Mouse (Mus musculus) activated CD4-positive, CD25-positive, alpha-beta regulatory T cell, adult 4 months (primary cell): ENCODE data around the gene Map3k20. TPM values are rescaled to one million over a fixed set of nuclear protein-coding genes. Genes with fewer than 3 reads are reported as not detected.

Source experiments
- ATAC-seq: one replicate; pipeline ENCODE4 v1.8.0; 2017
- polyA plus RNA-seq, 2 experiments: library from polyadenylated mRNA; unstranded; fragments of 100-300 nt; shearing (Covaris generic); gene quantifications; one replicate each; pipeline ENCODE4 v1.2.1; 2017

The Map3k20 gene
- polyA plus RNA-seq, 2 experiments from 2014 or later = 0.42 to 0.55 TPM

GRCm38 (mm10) chr2:72281971-72282370, 3.5 kb upstream of the Map3k20 start:
- ATAC-seq = peak; percentile 70

GRCm38 (mm10) chr2:72282733-72283132, 2.7 kb upstream of the Map3k20 start:
- ATAC-seq = no peak

DNA sequence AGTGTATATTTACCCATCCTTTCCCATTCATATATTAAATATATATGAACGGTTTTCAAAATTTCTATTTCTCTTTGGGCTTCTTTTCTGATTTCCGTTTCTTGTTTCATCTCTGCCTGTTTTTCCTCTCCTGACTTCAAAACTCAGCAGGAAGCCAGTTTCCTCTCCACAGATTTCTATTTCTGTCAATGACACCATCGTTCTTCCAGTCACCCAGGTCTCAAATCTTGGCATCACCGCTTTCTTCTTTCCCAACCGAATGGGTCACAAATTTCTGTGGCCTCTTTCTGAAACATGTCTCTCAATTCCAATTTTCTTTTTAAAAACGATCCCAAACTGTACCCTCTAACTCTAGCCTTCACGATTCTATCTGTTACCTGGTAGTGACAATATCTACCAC, 748 bp upstream of the Map3k20 start:
- no peak for ATAC-seq

- no peak for ATAC-seq
These were observed 638 bp downstream of the Map3k20 start for GRCm38 (mm10) chr2:72285888-72286661.

DNA sequence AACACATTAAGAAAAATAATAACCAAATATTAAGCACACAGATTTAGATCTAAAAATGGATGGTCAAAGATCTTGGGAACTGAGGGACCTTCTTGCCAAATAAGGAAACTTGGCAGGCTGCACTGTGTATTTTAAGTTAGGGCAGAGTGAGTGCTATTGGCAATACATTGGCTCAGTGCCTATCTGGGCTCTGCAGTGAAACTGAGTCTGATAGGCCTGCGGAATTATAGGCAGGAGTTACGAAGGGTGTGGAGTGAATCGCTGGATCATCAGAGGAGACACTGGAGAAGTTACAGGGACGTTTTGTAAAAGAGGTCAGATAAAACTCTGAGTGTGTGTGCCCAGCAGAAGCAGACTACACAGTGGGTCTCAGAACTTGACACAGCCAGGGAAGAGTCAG, 1.7 kb downstream of the Map3k20 start:
- ATAC-seq = no peak

GRCm38 (mm10) chr2:72288932-72289534, 3.6 kb downstream of the Map3k20 start:
- ATAC-seq = no peak

DNA sequence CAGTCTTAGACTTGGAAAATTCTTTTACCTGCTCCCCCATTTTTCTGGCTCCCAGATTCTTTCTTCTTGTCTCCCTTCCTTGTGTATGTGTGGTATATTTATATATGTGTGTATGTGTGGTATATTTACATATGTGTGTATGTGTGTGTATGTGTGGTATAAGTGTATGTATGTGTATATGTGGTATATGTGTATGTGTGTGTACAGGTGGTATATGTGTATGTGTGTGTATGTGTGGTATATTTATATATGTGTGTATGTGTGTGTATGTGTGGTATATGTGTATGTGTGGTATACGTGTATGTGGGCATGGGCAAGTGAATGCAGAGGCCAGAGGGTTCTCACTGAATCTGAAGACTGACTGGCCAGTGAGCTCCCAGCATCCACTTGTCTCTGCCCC, 5.7 kb downstream of the Map3k20 start:
- ATAC-seq = no peak

DNA sequence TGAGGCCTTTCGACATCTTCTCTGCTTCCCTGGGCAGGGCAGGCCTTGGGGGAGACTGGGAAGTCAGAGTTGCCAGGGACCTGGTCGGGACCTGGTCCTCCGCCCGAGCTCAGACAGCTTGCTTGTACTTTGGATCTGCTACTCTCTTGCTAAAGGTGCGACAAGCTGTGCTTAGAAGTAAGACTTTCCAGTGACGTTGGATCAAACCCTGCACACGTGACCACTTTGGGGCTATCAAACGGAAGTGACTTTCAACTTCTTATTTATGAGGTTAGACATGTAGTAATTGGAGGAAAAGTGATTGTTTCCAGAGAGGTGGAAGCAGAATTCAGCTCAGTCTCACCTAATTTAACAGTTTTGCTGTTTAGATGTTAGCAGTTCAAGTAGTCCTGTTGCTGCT, 7.1 kb downstream of the Map3k20 start:
- no peak for ATAC-seq

GRCm38 (mm10) chr2:72294994-72295393, 9.6 kb downstream of the Map3k20 start:
- ATAC-seq = no peak

- no peak for ATAC-seq
These were observed 11.7 kb downstream of the Map3k20 start for GRCm38 (mm10) chr2:72296984-72297715.

DNA sequence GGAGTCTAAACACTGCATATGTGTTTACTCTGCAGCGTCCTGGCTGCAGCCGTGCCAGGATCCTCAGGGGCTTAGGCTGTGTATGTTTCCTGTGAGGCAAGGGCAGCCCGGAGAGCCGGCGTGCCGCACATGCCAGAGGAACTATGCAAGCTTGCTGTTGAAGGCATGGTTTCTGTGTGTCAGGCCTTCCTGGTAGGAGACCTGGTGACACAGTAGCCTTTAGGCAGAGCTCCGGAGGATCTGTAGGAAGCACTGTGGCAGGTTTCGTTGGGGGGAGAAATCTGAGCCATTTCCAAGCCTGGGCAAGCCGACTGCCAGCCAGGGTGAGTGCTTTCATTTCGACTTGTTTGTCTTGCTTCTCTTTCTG, 12.3 kb downstream of the Map3k20 start:
- no peak for ATAC-seq

DNA sequence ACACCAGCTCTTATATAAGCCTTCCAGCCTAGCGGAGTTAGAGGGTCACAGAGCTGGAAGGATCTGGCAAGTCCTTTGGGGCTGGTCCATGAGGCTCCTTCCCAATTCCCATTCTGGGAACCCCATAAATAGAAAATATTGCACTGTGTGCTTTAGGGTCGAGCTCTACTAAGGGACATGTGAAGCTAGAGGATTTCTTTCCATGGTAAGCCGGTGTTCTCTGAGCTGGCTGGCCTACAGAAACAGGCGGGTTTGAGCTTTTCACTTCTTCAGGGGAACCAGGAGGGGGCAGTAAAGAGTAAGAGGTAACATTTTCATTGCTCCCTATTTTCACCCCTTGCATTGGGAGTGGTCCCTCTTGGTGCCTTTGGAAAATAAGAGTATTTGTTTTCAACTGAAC, 13.0 kb downstream of the Map3k20 start:
- no peak for ATAC-seq

DNA sequence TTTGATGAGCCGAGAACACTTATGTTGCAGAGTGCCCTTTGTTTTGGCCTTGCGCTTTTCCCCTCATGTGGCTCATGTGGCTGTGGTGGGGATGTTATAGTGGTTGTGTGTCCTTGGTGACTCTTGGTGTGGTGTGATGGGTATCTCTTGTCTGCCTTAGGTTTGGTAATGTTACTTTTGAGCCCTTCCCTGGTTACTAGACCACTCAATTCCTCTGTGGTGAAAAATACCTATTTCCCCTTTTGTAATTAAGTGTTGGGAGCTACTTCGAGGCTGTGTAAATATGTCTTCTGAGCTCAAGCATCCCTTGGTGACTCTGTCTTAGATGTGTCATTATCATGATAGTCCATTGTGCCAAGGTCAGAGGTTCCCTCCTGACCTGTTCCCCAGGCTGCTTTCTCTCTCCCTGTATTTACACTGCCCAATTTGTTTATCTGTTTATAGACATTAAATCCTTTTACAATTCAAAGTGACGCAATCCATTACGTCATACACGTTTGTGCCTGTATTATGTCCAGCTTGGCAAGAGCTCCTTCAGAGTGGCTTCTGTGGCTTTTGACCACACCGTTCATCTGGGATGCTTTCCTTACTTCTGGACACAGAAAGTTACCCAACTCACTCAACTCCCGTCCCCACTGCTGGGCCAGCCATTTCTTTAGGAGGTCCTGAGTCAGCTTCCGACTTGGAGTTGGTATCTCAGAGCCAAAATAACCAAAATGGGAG, 15.9 kb downstream of the Map3k20 start:
- ATAC-seq = no peak

DNA sequence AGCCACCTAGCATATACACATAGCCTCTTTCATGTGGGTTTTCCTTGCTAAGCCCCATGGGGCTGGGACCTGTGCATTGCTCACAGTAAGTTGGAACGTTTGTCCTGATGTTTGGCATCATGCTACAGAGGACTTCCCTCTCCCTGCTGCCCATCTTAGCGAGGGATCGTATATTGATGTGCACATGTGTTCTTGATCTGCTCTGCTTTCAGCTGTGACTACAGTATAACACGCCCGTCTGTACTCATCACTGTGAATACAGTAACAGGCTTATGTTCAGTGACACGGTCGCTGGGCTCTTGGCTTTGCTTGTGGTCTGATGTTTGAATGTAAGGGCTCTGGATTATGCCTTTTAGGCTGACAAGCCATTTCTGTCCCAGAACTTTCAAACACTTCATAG, 20.3 kb downstream of the Map3k20 start:
- ATAC-seq = no peak

DNA sequence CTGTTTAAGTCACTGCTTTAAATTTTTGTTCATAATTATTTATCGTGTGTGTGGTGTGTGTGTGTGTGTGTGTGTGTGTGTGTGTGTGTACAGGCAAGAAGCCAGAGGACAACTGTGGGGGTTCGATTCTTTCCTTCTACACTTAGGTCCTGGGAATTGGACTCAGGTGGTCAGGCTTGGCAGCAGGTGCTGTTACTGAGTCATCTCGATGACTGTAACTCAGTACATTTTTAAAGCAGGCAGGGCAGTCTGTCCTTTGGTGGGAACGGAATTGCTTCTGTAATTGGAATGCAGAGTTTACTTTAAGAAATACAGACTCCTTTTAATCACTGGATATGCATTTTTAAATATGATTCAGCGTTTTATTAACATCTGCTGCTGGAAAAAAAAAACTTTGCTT, 22.9 kb downstream of the Map3k20 start:
- no peak for ATAC-seq

GRCm38 (mm10) chr2:72308981-72309380, 23.5 kb downstream of the Map3k20 start:
- ATAC-seq = no peak

DNA sequence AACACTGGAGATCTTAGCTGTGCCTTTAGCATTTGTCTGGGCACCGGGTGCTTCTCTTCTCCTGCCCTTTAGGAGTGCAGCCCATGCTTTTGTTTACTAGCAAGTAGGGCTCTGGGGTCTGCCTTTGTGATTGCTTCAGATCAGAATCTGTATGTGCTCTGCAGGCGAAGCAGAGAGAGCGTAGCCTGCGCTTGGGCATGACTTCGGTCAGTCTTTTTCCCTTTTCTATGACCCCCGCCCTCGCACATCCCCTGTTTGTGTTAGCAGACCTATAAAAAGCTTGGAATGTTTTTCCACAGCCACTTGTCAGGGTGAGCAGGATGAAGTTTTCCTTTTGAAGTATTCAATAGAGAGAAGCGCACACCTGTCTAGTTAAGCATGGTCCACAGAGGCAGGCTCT, 26.0 kb downstream of the Map3k20 start:
- ATAC-seq = no peak

GRCm38 (mm10) chr2:72313312-72313711, 27.9 kb downstream of the Map3k20 start:
- ATAC-seq = no peak

DNA sequence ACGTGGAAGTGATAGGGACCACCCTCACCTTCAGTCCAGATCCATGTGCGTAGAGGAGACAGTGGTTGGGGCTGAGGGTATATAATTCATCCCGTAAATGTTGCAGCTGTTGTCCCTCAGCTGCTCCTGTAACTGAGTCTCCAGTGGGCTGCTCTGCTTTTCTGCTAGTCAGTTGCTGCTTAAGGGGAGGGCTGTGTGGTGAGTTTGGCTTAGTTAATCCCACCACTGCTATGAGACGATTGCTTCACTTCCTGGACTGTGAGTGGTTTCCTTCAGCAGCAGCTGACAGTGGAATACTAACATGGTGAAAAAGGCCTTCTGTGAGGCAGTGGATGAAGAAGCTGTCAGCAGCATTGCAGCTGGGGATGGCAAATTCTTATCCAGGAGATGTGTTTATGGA, 33.0 kb downstream of the Map3k20 start:
- no peak for ATAC-seq

GRCm38 (mm10) chr2:72319028-72319798, 33.8 kb downstream of the Map3k20 start:
- ATAC-seq = no peak

DNA sequence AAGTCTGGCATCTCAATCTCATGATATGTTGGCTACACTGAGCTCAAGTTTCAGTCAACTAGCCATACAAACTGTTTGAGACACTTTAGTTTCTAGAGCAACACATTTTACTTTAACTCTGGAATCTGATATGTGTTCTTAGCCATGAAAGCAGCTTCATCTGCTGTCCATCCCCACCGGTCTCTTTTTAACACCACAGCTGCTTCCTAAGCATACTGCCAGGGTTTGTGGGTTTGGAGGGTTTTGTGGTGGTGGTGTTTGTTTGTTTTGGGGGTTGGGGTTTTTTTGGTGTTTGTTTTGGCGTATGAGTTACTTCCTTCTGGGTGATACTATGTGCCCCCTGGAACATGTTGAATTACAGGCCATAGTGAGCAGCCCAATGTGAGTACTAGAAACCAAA, 35.2 kb downstream of the Map3k20 start:
- ATAC-seq = no peak

DNA sequence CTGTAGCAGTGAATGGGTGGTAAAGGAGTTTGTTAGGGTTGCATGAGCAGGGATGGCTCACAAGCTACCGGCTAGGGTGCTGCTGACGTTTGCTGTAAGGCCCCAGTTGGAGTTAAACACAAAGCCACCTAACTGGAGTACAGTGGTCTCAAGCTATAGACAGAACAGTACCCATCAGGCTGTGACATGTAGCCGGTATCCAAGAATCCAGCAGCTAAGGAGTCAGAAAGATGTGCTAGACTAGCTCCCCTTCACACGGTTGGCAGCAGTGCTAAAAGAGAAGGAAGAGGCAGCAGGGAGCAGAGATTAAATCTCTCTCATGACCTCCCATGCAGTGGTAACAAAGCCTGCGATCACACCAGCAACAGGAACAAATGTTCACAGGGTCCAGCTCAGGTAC, 36.2 kb downstream of the Map3k20 start:
- no peak for ATAC-seq
